Mouse (Mus musculus): ENCODE data around the gene Rhbdf1. TPM values are rescaled to one million over a fixed set of nuclear protein-coding genes. Genes with fewer than 3 reads are reported as not detected.

The Rhbdf1 gene
- polyA plus RNA-seq, 1 experiment = 45.9 TPM

DNA sequence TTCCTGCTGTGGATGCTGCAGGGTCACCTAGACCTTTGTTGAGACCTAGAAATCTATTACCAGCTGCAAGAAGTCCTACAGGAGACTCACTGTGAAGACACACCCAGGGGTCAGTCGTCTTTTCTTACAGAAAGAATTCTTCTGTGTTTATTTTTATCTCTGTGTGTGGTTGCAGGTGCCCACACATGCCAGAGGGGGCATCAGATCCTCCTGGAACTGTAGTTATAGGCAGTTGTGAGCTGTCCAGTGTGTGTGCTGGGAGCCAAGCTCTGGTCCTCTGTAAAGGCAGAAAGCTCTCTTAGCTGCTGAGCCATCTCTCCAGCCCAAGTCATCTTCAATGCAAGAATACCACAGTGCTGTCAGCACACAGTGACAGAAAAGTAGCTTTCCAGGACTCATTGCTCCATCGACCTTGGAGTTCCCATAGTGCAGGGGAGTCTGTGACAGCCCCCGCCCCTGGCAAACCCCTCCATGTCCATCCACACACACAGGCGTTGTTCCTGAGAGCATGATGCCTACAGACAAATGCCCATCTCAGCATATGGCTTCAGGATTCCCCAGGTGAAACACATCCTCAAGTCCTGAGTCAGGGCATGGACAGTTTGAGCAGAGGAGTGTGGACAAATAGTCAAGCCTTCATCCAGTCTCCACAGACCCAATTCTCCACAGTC is 1.3 kb upstream of the Rhbdf1 start:
- Histone ChIP-seq H3K4me3 (ENCODE audit: insufficient read depth, low read length) (no peak overlapping the region), H3K4me1 (ENCODE audit: control insufficient read depth, insufficient read depth, low read length) (peaks cover 26% of the 10 kb centered on the region), H3K27ac (ENCODE audit: insufficient read depth, low read length) (0 out of 2 replicates have a peak overlapping the region, but pooled peaks have one; percentile 91)
- TF ChIP-seq CTCF (IDR thresholded peaks at IDR 0.05; ENCODE audit: borderline replicate concordance, insufficient read depth, low read length) (no peak), POLR2A (IDR thresholded peaks at IDR 0.05; ENCODE audit: low read depth, low read length) (no peak)

- TF ChIP-seq POLR2A (IDR thresholded peaks at IDR 0.05; ENCODE audit: low read depth, low read length) (no peak), CTCF (IDR thresholded peaks at IDR 0.05; ENCODE audit: borderline replicate concordance, insufficient read depth, low read length) (no peak)
- Histone ChIP-seq H3K4me3 (ENCODE audit: insufficient read depth, low read length) (peak overlapping the region; percentile 25), H3K4me1 (ENCODE audit: control insufficient read depth, insufficient read depth, low read length) (peaks cover 30% of the 10 kb centered on the region), H3K27ac (ENCODE audit: insufficient read depth, low read length) (peak overlapping the region; percentile 45)
These were observed 582 bp upstream of the Rhbdf1 start for GRCm38 (mm10) chr11:32222570-32223194.

GRCm38 (mm10) chr11:32221225-32221950 is 712 bp downstream of the Rhbdf1 start:
- Histone ChIP-seq H3K4me1 (ENCODE audit: control insufficient read depth, insufficient read depth, low read length) (peaks cover 30% of the 10 kb centered on the region), H3K4me3 (ENCODE audit: insufficient read depth, low read length) (peak overlapping the region; percentile 93), H3K27ac (ENCODE audit: insufficient read depth, low read length) (peak overlapping the region; percentile 89)

DNA sequence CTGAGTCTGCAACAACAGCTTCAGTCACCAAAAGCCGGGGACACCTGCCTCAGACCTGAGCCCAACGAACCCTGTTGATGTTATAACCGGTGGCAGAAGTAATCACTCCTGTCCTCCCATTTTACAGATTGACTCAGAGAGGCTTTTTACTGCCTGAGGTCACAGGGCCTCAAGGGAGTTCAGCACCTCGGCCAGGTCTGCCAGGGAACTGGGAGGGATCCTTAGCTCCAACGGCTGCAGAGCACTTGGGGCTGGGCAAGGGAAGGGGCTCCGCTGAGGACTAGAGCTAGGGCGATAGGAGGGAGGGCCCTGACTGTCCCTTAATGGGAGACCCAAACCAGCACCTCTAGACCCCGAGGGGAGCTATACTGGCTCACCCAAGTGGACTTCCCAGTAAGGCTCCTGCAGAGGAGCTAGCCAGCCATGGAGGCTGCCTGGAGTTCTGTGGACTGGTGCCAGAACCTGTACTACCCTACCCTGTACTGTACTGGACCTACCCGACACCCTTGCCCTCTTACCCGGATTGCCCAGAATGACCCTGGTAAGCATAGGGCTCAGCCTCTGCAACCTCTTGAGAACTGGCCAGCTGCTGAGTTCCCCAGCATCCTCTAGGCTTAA is 1.4 kb downstream of the Rhbdf1 start:
- TF ChIP-seq POLR2A (IDR thresholded peaks at IDR 0.05; ENCODE audit: low read depth, low read length) (no peak), CTCF (IDR thresholded peaks at IDR 0.05; ENCODE audit: borderline replicate concordance, insufficient read depth, low read length) (no peak)
- Histone ChIP-seq H3K4me3 (ENCODE audit: insufficient read depth, low read length) (peak overlapping the region; percentile 93), H3K27ac (ENCODE audit: insufficient read depth, low read length) (0 out of 2 replicates have a peak overlapping the region, but pooled peaks have one; percentile 89), H3K4me1 (ENCODE audit: control insufficient read depth, insufficient read depth, low read length) (peaks cover 27% of the 10 kb centered on the region)

More at GRCm38 (mm10) chr11:32221225-32221950, 712 bp downstream of the Rhbdf1 start:
- TF ChIP-seq POLR2A (IDR thresholded peaks at IDR 0.05; ENCODE audit: low read depth, low read length) (peak; percentile 74), CTCF (IDR thresholded peaks at IDR 0.05; ENCODE audit: borderline replicate concordance, insufficient read depth, low read length) (no peak)

- Histone ChIP-seq H3K4me3 (ENCODE audit: insufficient read depth, low read length) (no peak overlapping the region), H3K27ac (ENCODE audit: insufficient read depth, low read length) (no peak overlapping the region), H3K4me1 (ENCODE audit: control insufficient read depth, insufficient read depth, low read length) (peaks cover 20% of the 10 kb centered on the region)
- TF ChIP-seq POLR2A (IDR thresholded peaks at IDR 0.05; ENCODE audit: low read depth, low read length) (no peak), CTCF (IDR thresholded peaks at IDR 0.05; ENCODE audit: borderline replicate concordance, insufficient read depth, low read length) (no peak)
These were observed 2.8 kb downstream of the Rhbdf1 start for GRCm38 (mm10) chr11:32219287-32219686.

- Histone ChIP-seq H3K4me1 (ENCODE audit: control insufficient read depth, insufficient read depth, low read length) (peaks cover 20% of the 10 kb centered on the region), H3K27ac (ENCODE audit: insufficient read depth, low read length) (no peak overlapping the region), H3K4me3 (ENCODE audit: insufficient read depth, low read length) (no peak overlapping the region)
- TF ChIP-seq POLR2A (IDR thresholded peaks at IDR 0.05; ENCODE audit: low read depth, low read length) = no peak
- no peak for TF ChIP-seq CTCF (IDR thresholded peaks at IDR 0.05; ENCODE audit: borderline replicate concordance, insufficient read depth, low read length)
These were observed 3.5 kb downstream of the Rhbdf1 start for GRCm38 (mm10) chr11:32218501-32219050.

- Histone ChIP-seq H3K4me3 (ENCODE audit: insufficient read depth, low read length) (no peak overlapping the region), H3K27ac (ENCODE audit: insufficient read depth, low read length) (no peak overlapping the region), H3K4me1 (ENCODE audit: control insufficient read depth, insufficient read depth, low read length) (peaks cover 13% of the 10 kb centered on the region)
- peak; percentile 72; the same call in 1 of the 2 replicates for TF ChIP-seq CTCF (IDR thresholded peaks at IDR 0.05; ENCODE audit: borderline replicate concordance, insufficient read depth, low read length)
- no peak for TF ChIP-seq POLR2A (IDR thresholded peaks at IDR 0.05; ENCODE audit: low read depth, low read length)
These were observed 5.2 kb downstream of the Rhbdf1 start for GRCm38 (mm10) chr11:32216851-32217250.

- peaks cover 13% of the 10 kb centered on the region for H3K4me1 ChIP-seq (ENCODE audit: control insufficient read depth, insufficient read depth, low read length)
- TF ChIP-seq POLR2A (IDR thresholded peaks at IDR 0.05; ENCODE audit: low read depth, low read length) = no peak
- no peak for TF ChIP-seq CTCF (IDR thresholded peaks at IDR 0.05; ENCODE audit: borderline replicate concordance, insufficient read depth, low read length)
- H3K27ac ChIP-seq (ENCODE audit: insufficient read depth, low read length) = no peak overlapping the region
- no peak overlapping the region for H3K4me3 ChIP-seq (ENCODE audit: insufficient read depth, low read length)
These were observed 6.5 kb downstream of the Rhbdf1 start for GRCm38 (mm10) chr11:32215372-32216162.

Measured in embryonic fibroblast, embryonic 13.5 days (primary cell).